Mouse (Mus musculus) CD4-positive, CD25-positive, alpha-beta regulatory T cell, adult 2 months (primary cell): ENCODE data around the gene Rtf1.
"Not testable (repeated sequence)": the region's sequence is repeated elsewhere in the genome, so short reads cannot be mapped to it uniquely, and the experiment has no call there.

Experiments
- DNase-seq: peaks from one replicate; pipeline ENCODE4 v3.0.0-alpha.2; 2012; ENCODE audit warnings: low read depth, low spot score

The Rtf1 gene

DNA sequence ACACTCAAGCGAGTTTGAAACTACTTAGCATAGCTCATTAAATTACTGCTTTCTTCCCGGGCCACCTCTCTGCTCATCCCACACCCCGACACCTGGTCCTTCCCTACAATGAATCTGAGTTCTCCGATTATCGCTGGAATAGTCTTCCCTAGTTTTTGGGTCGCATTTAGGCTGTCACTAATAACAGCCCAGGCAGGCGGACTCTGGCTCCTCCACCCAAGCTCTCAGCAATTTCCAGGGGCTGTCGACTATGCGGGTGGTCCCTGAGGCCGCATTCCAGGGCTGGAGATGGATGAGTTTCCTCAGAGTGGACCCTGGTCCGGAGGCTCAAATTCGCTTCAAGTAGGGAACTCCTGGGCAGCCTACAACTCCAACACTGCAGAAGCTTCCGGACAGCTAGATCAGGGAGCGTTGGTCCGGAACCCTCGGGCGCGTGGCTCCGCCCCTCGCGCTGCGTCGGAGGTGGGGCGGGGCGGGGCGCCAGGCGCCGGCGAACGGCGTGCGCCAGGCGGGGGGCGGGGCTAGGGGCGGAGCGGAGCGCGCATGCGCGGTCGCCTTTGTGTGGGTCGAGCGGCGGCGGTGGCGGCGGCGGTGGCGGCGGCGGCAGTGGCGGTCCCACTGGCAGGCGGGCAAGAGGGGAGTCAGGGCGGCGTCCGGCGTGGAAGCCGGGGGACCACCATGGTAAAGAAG is at the start of gene Rtf1:
Gene Rtf1 (plus strand): TSS at position 544 of the 690 bp plus-strand sequence.
- peak; percentile 97 for DNase-seq

DNA sequence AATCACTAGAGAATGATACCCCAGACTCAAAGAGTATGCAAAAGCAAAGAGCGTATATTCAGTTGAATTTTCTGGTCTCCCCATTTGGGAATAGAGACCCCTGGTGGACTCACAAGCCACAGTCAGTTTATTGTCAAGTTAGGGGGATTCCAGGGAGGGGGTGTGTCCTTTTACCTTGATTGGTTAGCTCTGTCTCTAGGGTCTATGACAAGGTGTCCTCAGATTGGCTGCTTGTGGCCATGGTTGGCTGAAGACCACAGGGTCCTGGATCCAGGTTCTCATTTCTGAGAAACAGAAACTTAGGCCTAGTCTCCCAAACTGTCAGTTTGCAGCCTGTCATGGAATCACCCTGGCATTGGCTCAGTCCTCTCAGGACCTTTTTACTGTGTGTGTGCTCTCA is 38.1 kb upstream of the Rtf1 start:
- DNase-seq, result peak; percentile 27

DNA sequence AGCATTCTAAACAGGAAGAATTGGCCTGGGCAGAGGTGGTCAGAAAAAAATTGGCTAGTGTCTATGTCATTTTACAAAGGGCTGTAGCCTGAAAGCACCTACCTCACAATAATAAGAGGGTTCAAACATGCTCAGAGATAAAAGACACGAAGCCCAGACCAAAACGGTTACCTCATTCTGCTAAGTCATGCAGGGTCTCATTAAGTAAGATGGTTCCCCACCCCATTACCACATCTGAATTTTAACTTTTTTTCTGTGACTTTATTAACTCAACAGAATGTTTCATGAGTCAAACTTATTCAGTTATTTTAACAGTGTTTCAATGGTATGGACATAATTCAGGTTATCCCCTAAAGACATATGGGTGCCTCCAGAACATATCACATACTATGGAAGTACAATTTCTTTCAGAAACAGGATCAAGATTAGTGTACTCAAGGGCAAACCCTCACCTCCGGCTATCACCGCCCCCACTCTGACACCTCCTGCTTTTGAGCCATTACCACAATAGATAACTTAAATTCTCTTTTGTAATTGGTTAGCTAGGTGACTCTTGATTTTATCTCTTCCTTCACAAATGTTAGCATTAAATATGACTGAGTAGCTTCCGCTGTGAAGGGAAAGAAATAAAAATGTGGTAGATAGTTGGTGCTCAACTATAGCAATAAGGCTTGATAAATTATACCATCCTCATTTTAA is 33.5 kb upstream of the Rtf1 start:
- peak; percentile 40 for DNase-seq

DNA sequence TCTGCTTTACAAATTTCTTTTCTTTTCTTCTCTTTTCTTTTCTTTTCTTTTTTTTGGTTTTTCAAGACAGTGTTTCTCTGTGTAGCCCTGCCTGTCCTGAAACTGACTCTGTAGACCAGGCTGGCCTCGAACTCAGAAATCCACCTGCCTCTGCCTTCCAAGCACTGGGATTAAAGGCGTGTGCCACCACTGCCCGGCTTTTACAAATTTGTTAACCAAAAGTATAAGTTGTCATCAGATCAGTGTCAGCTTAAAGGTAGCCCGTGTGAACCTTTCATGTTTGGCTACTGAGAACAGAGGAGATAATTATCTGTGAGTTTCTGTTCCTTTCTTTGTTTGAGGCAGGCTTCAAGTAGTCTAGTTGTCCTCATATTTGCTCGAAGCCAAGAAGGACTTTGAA is 30.6 kb upstream of the Rtf1 start:
- DNase-seq, result no peak

DNA sequence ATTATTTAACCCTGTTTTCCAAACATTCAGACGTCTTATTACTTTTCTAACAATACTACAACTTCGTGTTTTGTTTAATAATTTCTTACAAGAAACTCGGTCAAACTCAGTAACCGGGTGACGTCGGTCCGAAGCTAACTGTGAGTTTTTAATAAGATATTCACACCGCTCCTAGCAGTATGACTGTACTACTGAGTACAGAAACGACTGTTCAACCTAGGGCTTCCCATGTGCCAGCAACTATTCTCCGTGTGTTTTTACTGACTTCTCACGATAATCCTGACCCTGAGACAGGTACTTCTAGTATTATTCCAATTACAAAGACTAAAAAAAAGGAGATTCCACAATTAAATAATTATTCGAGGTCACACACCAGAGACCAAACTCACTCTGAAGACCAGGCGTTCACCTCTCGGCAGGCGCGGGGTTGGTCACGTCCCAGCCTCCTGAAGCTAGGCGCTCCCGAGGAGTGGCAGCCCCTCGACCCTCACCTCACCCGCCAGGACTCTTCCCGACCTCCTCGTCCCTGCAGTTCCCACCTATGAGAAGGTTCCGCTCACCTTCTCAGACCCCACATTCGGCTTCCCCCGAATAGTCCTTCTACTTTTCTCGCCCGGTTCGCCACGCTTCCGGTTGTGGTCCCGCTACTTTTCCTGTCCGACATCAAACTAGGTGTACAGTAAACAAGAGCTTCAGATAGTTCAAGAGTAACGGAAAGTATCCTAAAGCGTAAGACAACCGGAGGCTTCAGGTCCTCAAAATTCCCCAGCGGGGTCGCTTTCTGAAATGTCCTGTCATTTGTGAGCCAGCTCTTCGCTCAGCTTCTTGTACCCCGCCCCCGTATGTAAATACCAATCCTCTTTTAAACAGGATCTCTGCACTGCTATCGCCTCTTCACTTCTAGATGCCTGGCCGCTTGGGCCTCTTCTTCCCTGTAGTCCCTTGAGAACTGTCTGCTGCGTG is 12.4 kb upstream of the Rtf1 start, which contains the start of gene Ndufaf1:
Gene Ndufaf1 (minus strand): TSS at position 608 of the 963 bp plus-strand sequence.
- DNase-seq, result peak; percentile 78

DNA sequence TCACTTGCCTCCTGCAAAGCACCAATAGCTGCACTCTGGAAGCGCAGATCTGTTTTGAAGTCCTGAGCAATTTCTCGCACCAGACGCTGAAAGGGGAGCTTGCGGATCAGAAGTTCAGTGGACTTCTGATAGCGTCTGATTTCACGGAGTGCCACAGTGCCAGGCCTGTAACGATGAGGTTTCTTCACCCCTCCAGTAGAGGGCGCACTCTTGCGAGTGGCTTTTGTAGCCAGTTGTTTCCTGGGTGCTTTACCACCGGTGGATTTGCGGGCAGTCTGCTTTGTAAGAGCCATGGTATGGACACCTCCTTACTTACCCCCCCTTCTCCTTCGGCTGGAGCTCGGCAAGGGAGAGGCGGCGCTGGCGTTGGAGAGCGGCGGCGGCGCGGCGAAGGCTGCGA is 9.1 kb upstream of the Rtf1 start:
- DNase-seq, result not testable (repeated sequence)

DNA sequence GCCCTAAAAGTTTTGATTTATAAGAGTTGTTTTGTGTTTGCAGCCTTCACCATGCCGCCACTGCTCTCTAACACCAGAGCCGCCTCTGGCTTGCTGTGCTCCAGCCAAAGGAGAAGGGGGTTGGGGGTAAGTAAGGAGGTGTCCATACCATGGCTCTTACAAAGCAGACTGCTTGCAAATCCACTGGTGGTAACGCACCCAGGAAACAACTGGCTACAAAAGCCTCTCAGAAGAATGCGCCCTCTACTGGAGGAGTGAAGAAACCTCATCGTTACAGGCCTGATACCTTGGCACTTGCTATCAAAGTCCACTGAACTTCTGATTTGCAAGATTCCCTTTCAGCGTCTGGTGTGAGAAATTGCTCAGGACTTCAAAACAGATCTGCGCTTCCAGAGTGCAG is 5.9 kb upstream of the Rtf1 start:
- DNase-seq, result peak; percentile 73

DNA sequence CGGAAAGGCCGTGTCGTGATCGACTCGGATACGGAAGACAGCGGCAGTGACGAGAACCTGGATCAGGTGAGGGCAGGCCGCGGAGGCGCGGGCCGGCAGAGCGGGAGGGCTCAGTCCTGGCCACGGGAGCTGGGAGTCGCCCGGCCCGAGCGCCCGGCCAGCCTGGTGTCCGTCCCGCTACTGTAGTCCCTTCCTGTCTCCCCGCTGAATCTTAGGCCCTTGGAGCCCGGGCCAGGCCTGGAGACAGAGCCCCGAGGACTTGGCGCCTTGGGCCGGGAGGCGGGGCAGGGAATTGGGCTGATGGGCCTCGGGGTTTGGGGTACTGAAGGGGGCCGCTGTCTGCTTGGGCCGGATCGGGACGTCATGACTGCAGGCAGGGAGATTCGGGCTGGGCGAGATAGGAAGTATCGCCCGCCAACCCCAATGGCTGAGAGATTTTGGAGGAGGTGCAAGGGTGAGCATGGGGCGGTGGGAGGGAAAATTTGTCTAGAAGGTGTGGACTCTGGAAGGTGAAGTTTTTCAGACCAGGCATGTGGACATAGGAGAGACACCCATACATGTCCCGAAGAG is 432 bp downstream of the Rtf1 start:
- peak; percentile 66 for DNase-seq

DNA sequence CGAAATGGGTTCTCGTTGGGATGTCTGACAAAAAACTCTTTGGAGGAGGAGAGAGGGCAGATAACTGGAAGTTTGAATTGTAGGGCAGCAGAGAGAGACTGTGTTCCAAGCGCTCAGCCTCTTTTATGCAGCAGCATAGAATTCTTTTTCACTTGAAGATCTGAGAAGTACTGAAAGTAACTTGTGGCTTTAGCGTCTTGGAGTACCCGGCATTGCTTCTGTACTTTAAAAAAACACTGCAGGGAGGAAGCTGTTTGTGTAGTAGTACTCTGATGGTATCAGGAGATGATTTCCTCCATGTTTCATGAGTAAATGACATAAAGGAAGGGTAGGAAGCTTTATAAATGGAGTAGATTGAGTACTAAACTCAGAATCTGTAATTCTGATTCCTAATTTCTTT is 963 bp downstream of the Rtf1 start:
- DNase-seq, result peak; percentile 46

DNA sequence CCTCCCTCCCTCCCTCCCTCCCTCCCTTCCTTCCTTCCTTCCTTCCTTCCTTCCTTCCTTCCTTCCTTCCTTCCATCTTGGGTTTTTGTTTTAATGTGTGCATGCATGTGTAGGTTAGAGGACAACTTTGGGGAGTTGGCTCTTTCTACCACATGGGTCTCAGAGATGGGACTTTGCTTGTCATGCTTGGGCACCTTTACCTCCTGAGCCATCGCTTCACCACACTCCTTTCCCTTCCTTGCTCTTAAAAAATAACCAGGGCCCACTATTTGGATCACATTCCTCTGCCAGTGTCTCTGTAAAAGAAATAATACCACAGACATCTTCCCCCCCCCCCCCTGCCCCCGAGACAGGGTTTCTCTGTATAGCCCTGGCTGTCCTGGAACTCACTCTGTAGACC is 8.8 kb downstream of the Rtf1 start:
- no peak for DNase-seq

DNA sequence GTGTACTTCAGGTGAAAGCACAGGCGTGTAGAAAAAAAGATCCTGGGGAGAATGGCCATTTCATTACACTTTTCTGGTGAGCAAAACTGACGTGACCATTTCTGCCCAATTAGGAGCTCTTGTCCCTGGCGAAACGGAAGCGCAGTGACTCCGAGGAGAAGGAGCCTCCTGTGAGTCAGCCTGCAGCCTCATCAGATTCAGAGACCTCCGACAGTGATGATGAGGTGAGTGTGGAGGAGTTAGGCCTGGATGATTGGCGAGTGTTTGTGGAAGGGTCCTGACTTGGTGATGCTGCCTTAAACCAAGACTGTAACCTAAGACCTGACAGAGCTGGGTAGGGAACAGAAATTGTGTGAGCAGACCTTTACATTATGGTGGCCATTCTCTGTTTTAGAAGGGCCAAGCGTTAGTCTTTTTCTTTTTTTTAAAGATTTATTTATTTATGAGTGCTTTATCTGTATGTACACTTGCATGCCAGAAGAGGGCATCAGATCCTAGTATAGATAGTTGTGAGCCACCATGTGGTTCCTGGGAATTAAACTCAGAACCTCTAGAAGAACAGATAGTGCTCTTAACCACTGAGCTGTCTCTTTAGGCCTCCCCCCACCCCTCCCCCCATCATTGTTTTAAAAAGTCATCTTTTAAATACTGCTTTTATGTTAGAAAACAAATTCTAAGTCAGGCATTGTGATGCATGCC is 17.3 kb downstream of the Rtf1 start:
- peak; percentile 30 for DNase-seq

DNA sequence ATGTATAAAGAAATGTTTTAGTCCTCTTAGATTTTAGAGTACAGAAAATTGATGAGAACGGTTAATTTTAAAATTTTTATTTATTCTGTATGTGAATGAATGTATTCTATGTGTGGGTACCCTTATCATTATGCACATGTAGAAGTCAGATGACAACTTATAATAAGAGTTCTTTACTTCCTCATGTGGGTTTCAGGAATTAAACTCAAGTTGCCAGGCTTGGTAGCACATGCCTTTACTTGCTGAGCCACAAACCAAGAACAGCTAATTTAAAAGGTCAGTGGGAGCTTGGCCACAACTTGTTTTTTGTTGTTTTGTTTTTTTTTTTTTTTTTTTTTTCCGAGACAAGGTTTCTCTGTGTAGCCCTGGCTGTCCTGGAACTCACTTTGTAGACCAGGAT is 20.0 kb downstream of the Rtf1 start:
- DNase-seq, result no peak

DNA sequence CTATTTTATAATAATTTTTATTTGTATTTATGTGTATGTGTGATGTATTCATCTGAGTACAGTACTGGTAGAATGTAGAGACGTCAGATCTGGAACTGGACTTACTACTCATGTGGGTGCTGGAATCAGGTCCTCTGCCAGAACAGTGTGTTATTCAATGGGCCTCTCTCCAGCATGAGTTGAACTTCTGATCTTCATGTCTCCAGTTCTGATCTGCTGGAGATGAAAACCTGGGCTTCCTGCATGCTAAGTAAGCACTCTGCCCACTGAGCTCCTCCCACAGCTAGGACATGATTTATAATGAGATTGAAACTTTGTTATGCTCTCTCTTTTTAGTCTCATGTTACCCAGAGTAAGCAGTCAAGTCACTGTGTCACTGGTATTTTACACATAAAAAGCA is 21.2 kb downstream of the Rtf1 start:
- no peak for DNase-seq

DNA sequence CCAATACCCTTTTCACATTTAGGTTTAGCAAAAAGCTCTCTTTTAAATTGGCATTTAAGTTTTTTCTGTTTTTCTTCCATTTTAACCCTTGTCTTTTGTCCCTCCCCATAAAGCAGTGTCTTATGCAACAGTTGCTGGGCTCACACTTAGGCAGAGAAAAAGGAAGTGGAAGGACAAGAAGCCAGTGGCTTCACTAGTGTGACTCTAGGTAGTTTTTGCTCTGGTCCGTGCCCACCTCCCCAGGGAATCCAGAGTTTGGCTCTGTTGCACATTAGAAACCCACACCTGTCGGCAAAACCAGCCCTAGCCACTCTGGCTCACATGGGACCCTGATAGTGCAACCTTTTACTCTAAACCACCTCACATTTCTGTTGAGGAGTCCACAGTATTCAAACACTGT is 23.6 kb downstream of the Rtf1 start:
- DNase-seq, result no peak

DNA sequence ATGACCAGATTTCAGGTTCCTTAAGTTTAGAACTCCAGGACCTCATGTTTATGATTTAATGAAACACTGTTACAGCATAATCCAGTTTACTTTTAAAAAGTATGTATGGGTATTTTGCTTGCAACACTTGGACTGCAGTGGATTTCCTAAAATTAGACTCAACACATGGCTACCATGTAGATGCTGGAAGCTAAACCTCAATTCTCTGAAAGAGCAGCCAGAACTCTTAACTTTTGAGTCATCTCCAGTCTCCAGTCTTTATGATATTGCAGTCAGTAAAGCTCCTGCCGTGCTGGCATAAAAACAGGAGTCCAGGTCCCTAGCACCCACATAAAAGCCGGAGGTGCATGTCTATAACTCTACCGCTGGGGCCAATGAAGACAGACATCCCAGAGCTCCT is 25.1 kb downstream of the Rtf1 start:
- no peak for DNase-seq

DNA sequence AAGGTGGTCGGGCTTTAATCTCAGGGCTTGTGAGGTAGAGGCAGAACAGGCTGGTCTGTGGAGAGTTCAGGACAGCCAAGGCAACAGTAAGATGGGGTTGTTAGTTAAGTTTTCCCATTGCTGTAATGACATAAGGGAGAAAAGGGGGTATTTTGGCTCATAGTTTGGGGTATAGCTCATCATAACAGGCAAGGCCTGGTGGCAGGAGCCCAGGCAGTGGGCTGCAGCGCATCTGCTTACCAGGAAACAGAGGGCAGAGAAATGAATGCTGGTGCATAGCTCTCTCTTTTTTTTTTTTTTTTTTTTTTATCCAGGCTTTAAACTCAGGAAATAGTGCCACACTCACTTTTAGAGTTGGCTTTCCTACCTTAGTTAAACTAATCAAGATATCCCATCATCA is 28.3 kb downstream of the Rtf1 start:
- no peak for DNase-seq

DNA sequence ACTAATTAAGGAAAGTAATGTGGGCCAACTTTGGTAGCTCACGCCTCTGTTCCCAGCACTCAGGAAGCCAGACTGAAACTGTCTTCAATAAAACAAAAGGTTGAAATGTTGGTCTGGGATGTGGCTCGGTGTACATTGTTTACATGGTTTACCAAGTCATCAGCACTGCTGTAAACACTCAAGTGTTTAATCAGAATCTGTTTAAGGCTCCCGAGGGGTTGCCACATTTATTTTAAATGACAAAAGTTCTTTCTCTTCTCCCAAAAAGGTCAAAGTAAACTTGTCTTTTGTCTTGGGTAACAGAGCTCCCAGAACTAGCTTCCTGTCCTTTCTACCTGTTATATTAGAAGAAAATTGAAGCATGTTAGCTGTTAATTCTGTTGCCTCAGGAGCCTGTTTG is 32.8 kb downstream of the Rtf1 start:
- no peak for DNase-seq

DNA sequence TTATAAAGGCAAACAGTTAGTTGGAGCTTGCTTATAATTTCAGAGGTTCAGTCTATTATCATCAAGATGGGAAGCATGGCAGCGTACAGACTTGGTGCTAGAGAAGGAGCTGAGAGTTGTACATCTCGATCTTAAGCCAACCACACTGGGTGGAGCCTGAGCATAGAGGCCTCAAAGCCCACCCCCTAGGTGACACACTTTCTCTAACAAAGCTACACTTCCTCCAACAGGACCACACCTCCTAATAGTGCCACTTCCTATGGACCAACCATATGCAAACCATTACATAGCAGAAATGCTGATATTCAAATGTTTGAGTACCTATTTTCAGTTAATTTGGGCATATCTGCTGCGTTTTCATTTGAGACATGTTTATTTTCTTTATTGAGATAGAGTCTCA is 35.1 kb downstream of the Rtf1 start:
- DNase-seq, result no peak

DNA sequence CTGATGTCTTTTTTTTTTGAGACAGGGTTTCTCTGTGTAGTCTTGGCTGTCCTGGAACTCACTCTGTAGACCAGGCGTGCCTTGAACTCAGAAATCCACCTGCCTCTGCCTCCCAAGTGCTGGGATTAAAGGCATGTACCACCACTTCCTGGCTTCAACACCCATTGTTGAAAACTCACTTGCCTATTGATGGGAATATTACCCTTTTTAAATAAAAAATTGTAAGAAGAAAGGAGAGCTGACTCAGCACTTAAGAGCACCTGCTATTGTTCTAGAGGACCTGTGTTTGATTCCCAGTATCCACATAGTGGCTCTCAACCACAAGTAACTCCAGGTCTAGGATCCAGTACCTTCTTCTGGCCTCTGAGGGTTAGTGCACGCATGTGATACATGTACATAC is 41.0 kb downstream of the Rtf1 start:
- DNase-seq, result not testable (repeated sequence)

DNA sequence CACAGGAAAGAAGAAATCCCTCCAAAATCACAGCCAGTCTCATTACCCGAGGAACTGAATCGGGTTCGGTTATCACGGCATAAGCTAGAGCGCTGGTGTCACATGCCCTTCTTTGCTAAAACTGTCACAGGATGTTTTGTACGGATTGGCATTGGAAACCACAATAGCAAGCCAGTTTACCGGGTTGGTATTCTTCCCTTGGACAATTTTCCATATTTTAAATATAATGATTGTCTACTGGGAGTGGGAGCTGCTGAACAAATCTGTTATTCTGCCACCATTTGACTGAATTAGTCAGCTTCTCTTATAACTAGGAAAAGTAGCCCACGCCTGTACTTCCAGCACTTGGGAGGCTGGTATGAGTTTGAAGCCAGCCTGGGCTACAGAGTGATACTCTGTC is 46.2 kb downstream of the Rtf1 start:
- DNase-seq, result no peak

DNA sequence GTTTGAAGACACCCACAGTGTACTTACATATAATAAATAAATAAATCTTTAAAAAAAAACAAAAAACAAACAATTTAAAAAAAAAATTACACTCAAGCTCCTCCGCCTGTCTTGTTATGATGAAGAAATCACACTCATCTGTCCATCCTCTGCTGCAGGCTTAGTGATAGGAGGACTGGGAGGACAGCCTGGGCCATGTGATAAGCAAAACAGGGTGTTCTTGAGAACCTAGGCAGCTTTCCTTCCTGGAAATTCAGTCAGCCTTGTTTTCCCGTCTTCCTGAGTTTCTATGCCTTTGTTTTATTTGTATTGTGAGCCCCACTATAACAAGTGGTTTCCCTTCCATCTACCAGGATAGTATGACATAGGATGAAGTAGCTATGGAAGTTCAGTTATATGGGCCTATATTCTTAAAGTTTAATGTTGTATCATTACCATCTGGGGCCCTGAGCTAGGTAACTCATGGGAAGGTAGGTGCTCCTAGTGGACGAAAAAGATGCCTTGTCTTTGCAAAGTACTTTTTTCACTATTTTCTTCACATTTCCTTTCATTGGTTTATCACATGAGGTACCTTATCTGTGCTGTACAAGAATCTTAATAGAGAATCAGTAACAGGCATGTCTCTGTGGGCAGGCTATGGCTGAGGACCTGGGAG is 53.0 kb downstream of the Rtf1 start:
- DNase-seq, result no peak
